Mouse (Mus musculus) embryonic facial prominence, embryonic 11.5 days (tissue): ENCODE results near the gene Galntl6. TPM values are rescaled to one million over a fixed set of nuclear protein-coding genes. Genes with fewer than 3 reads are reported as not detected.

ENCODE experiments used
- ATAC-seq: fragments of 200-750 bp; cut with Nextera tagmentation; replicated peaks from 2 replicates; pipeline ENCODE4 v1.8.0; 2017; ENCODE audit warnings: low read depth; ENCODE audit not compliant: insufficient number of reproducible peaks, low FRiP score, low TSS enrichment
- DNase-seq: peaks from one replicate; pipeline ENCODE4 v3.0.0-alpha.2; 2015; ENCODE audit warnings: low spot score
- H3K27ac ChIP-seq: fragments of 300-500 bp; sonication (generic); replicated peaks from 2 replicates; pipeline ENCODE4 v1.5.1; 2014; ENCODE audit warnings: mild to moderate bottlenecking, low read depth, low read length, control low read depth
- H3K27me3 ChIP-seq: fragments of 300-500 bp; sonication (generic); 2 replicates; pipeline ENCODE4 v1.6.1; 2014; ENCODE audit warnings: mild to moderate bottlenecking, low read length, moderate library complexity, mixed read lengths; ENCODE audit not compliant: control insufficient read depth, insufficient read depth
- H3K36me3 ChIP-seq: fragments of 300-500 bp; sonication (generic); replicated peaks from 2 replicates; pipeline ENCODE4 v1.6.1; 2014; ENCODE audit warnings: low read depth, mild to moderate bottlenecking, low read length, moderate library complexity, mixed read lengths; ENCODE audit not compliant: control insufficient read depth, insufficient read depth
- H3K4me1 ChIP-seq: fragments of 300-500 bp; sonication (generic); 2 replicates; pipeline ENCODE4 v1.6.1; 2014; ENCODE audit warnings: low read length, mixed read lengths; ENCODE audit not compliant: control insufficient read depth, insufficient read depth
- H3K4me2 ChIP-seq: fragments of 300-500 bp; sonication (generic); 2 replicates; pipeline ENCODE4 v1.6.1; 2014; ENCODE audit warnings: low read depth, mild to moderate bottlenecking, control low read depth, low read length, moderate library complexity
- H3K4me3 ChIP-seq: fragments of 300-500 bp; sonication (generic); 2 replicates; pipeline ENCODE4 v1.5.1; 2014; ENCODE audit warnings: low read depth, low read length, control low read depth
- H3K9ac ChIP-seq: fragments of 300-500 bp; sonication (generic); replicated peaks from 2 replicates; pipeline ENCODE4 v1.6.1; 2014; ENCODE audit warnings: mild to moderate bottlenecking, control low read depth, low read length
- H3K9me3 ChIP-seq: fragments of 300-500 bp; sonication (generic); replicated peaks from 2 replicates; pipeline ENCODE4 v1.6.1; 2016; ENCODE audit warnings: mild to moderate bottlenecking, low read length, inconsistent platforms, mixed read lengths; ENCODE audit not compliant: control insufficient read depth
- WGBS: fragments of 180-500 bp; shearing (Covaris S2); extraction: QIAGEN DNeasy Blood & Tissue Kit; methylation state at CpG from one replicate; pipeline ENCODE4 v1.1.7; 2014; 5-methylcytosine and 5-hydroxymethylcytosine counted together
- polyA plus RNA-seq: library from polyadenylated mRNA; unstranded; fragments of >200 nt; fragmentation: Nextera tagmentation; extraction: Ambion mirVana; gene quantifications from 2 replicates; pipeline ENCODE4 v1.2.1, GENCODE M21; 2014

Gene Galntl6
- polyA plus RNA-seq, 1 experiment from 2014 or later, result 0.74 TPM

- Histone ChIP-seq H3K27ac (no peak overlapping the region), H3K4me2 (no peak overlapping the region), H3K4me1 (no peaks in the 10 kb centered on the region), H3K27me3 (no peaks in the 10 kb centered on the region), H3K4me3 (no peak overlapping the region), H3K36me3 (no peaks in the 10 kb centered on the region), H3K9me3 (no peaks in the 10 kb centered on the region), H3K9ac (no peak overlapping the region)
- DNase-seq (no peak), ATAC-seq (no peak)
- 73% methylated on average over 3 of the region's 3 CpGs for WGBS
Observed at GRCm38 (mm10) chr8:57920326-57920903, 992.0 kb downstream of the Galntl6 start.

GRCm38 (mm10) chr8:57918720-57919640 lies 993.5 kb downstream of the Galntl6 start:
- no peaks in the 10 kb centered on the region for H3K4me1 ChIP-seq
- DNase-seq, result peak; percentile 10
- H3K36me3 ChIP-seq, result no peaks in the 10 kb centered on the region
- H3K9me3 ChIP-seq, result no peaks in the 10 kb centered on the region
- 50% methylated on average over 9 of the region's 9 CpGs for WGBS
- no peak overlapping the region for H3K4me3 ChIP-seq
- ATAC-seq, result no peak
- H3K27ac ChIP-seq, result no peak overlapping the region
- H3K27me3 ChIP-seq, result no peaks in the 10 kb centered on the region
- no peak overlapping the region for H3K4me2 ChIP-seq
- no peak overlapping the region for H3K9ac ChIP-seq

GRCm38 (mm10) chr8:57893360-57893759 lies 1019.1 kb downstream of the Galntl6 start:
- 81% methylated on average over 5 of the region's 5 CpGs for WGBS
- Histone ChIP-seq H3K9ac (no peak overlapping the region), H3K27ac (no peak overlapping the region), H3K36me3 (no peaks in the 10 kb centered on the region), H3K9me3 (no peaks in the 10 kb centered on the region), H3K27me3 (no peaks in the 10 kb centered on the region), H3K4me2 (no peak overlapping the region), H3K4me3 (no peak overlapping the region), H3K4me1 (no peaks in the 10 kb centered on the region)
- ATAC-seq, result no peak
- no peak for DNase-seq

- Histone ChIP-seq H3K9ac (no peak overlapping the region), H3K4me1 (no peaks in the 10 kb centered on the region), H3K4me3 (no peak overlapping the region), H3K36me3 (no peaks in the 10 kb centered on the region), H3K27me3 (no peaks in the 10 kb centered on the region), H3K4me2 (no peak overlapping the region), H3K27ac (no peak overlapping the region), H3K9me3 (no peaks in the 10 kb centered on the region)
- ATAC-seq, result no peak
- no peak for DNase-seq
- 81% methylated on average over 5 of the region's 5 CpGs for WGBS
Observed at GRCm38 (mm10) chr8:57892115-57892514, 1020.3 kb downstream of the Galntl6 start.

- ATAC-seq (no peak), DNase-seq (no peak)
- no peaks in the 10 kb centered on the region for H3K36me3 ChIP-seq
- WGBS, result 71% methylated on average over 4 of the region's 4 CpGs
- no peak overlapping the region for H3K4me3 ChIP-seq
- no peaks in the 10 kb centered on the region for H3K27me3 ChIP-seq
- no peak overlapping the region for H3K9ac ChIP-seq
- H3K4me2 ChIP-seq, result no peak overlapping the region
- no peaks in the 10 kb centered on the region for H3K9me3 ChIP-seq
- H3K27ac ChIP-seq, result no peak overlapping the region
- H3K4me1 ChIP-seq, result no peaks in the 10 kb centered on the region
Observed at GRCm38 (mm10) chr8:57890159-57890558, 1022.3 kb downstream of the Galntl6 start.

GRCm38 (mm10) chr8:57888831-57889230 lies 1023.6 kb downstream of the Galntl6 start:
- no peak for ATAC-seq
- no peak for DNase-seq
- Histone ChIP-seq H3K9me3 (no peaks in the 10 kb centered on the region), H3K9ac (no peak overlapping the region), H3K36me3 (no peaks in the 10 kb centered on the region), H3K27me3 (no peaks in the 10 kb centered on the region), H3K27ac (no peak overlapping the region), H3K4me1 (no peaks in the 10 kb centered on the region), H3K4me3 (no peak overlapping the region), H3K4me2 (no peak overlapping the region)

GRCm38 (mm10) chr8:57879452-57879851 lies 1033.0 kb downstream of the Galntl6 start:
- H3K4me1 ChIP-seq, result no peaks in the 10 kb centered on the region
- no peak overlapping the region for H3K4me2 ChIP-seq
- DNase-seq (no peak), ATAC-seq (no peak)
- no peaks in the 10 kb centered on the region for H3K36me3 ChIP-seq
- no peaks in the 10 kb centered on the region for H3K27me3 ChIP-seq
- no peak overlapping the region for H3K4me3 ChIP-seq
- H3K9ac ChIP-seq, result no peak overlapping the region
- H3K9me3 ChIP-seq, result no peaks in the 10 kb centered on the region
- 68% methylated on average over 11 of the region's 11 CpGs for WGBS
- no peak overlapping the region for H3K27ac ChIP-seq

- ATAC-seq, result no peak
- Histone ChIP-seq H3K27me3 (no peaks in the 10 kb centered on the region), H3K27ac (no peak overlapping the region), H3K9me3 (no peaks in the 10 kb centered on the region), H3K9ac (no peak overlapping the region), H3K36me3 (no peaks in the 10 kb centered on the region), H3K4me3 (no peak overlapping the region), H3K4me2 (no peak overlapping the region), H3K4me1 (no peaks in the 10 kb centered on the region)
- no peak for DNase-seq
Observed at GRCm38 (mm10) chr8:57849074-57849473, 1063.4 kb downstream of the Galntl6 start.
